Mouse (Mus musculus) gastrocnemius, adult 2 months (tissue): ENCODE results near the gene Ints6l. TPM values are rescaled to one million over a fixed set of nuclear protein-coding genes. Genes with fewer than 3 reads are reported as not detected.

Source experiments
- DNase-seq: peaks from one replicate; pipeline ENCODE4 v3.0.0; 2022
- H3K27ac ChIP-seq: fragments of 200-600 bp; 2 replicates; pipeline ENCODE4 v1.8.1; 2022; ENCODE audit warnings: mild to moderate bottlenecking
- H3K4me3 ChIP-seq: fragments of 200-600 bp; 2 replicates; pipeline ENCODE4 v1.8.1; 2022; ENCODE audit warnings: mild to moderate bottlenecking, moderate library complexity
- CTCF ChIP-seq: fragments of 200-600 bp; IDR thresholded peaks from 2 replicates; pipeline ENCODE4 v1.8.1; 2022; ENCODE audit warnings: antibody characterized with exemption, mild to moderate bottlenecking, moderate library complexity
- intact Hi-C: fragments of 180-260 bp; cut with DNase I; formaldehyde crosslinking; loops from one replicate; pipeline ENCODE4 v1.15.1; 2025
- long read RNA-seq, 2 experiments: library from polyadenylated mRNA; stranded (forward); transcript quantifications; one replicate each; pipeline ENCODE4 v2.0.0; 2021
- total RNA-seq, 2 experiments: library from RNA; stranded (reverse); gene quantifications; 2 replicates each; pipeline ENCODE4 v1.2.3; 2021

Ints6l gene
- total RNA-seq, result 1 to 10 TPM; 4.7 to 5.9 TPM
- long read RNA-seq, experiment 1, transcript Ints6l-201 (17 exons, 3,766 nt), result major isoform, 5 of 10 reads
- long read RNA-seq, experiment 1, partial matches to known transcripts, result 0 of 10 reads
- long read RNA-seq, experiment 1, other reads (novel, unspliced or antisense), result 5 of 10 reads
- long read RNA-seq, experiment 2, partial matches to known transcripts, result 2 of 9 reads
- long read RNA-seq, experiment 2, other reads (novel, unspliced or antisense), result 3 of 9 reads

DNA sequence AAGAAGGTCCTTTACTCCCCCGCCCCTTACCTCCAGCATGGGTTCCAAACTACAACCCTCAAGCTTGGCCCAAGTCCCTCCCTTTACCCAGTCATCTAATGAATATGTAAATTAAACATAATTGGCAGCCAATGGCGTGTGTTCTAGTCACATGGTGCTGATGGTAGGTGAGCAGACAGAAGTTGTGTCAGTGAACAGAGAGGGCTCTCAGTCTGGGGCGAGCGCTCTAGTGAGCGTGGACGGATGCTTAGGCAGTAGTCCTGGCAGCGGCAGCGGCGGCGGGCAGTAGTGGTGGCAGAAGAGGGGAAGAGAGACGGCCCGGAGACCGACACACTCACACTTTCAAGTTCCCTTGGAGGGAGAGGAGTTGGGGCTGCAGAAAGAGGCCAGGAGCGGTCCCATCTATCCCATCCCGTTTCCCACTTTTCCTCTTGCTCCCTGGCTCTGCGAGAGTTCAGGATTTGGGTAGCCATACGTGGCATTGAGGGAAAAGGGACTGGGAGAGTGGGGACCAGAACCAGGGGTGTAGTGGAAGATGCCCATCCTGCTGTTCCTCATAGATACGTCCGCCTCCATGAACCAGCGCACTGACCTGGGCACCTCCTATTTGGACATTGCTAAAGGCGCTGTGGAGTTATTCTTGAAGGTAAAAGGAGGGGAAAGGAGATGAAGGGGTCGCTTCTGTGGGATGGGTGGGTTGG, at the start of gene Ints6l:
Gene Ints6l, plus strand, starts transcription at position 187 of the 701 bp plus-strand sequence.
- Histone ChIP-seq H3K4me3 (peak within 1 kb of the TSS; percentile 88), H3K27ac (peak within 1 kb of the TSS; percentile 93)
- intact Hi-C loops, result no loop called here
- no peak for TF ChIP-seq CTCF
- DNase-seq, result peak; percentile 77

DNA sequence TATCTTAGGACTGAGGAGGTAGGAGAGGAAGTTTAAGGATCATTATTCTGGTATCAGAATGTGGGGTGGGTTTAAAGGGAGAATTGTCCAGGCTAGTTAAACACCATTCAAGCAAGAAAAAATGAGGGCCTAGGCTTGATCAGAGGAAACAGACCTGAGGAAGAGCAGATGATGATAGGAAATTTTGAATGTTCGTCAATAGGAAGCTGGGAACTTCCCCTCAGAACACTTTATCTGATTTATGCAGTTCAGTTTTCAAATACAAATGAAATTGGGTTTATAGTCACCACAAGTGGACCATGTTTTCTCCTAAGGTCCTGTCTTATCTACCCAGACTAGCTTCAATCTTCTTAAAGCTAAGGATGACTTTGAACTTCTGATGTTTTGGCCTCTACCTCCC, 49.2 kb upstream of the Ints6l start:
- Histone ChIP-seq H3K4me3 (no peak overlapping the region), H3K27ac (no peak overlapping the region)
- TF ChIP-seq CTCF, result no peak
- intact Hi-C loops, result no loop called here
- DNase-seq, result no peak

DNA sequence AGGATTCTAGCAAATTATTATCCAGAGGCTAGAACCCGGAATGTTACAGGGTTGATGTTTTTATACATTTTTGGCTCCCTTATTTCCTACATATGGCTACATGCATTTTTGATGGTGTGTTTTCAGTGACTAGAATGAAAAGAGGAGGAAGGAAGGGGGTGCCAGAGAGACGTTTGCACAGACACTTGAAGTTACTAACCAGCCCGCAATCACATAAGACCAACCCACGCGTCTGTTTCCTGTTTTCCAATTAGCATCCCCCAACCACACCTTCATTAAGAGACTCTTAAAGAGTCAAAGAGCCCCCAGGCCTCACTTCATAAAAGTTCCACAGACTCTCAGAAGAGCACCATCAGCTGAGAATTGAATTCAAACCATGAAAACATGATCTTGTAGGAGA, 48.5 kb upstream of the Ints6l start:
- Histone ChIP-seq H3K27ac (no peak overlapping the region), H3K4me3 (no peak overlapping the region)
- intact Hi-C loops, result no loop called here
- TF ChIP-seq CTCF, result no peak
- DNase-seq, result no peak

DNA sequence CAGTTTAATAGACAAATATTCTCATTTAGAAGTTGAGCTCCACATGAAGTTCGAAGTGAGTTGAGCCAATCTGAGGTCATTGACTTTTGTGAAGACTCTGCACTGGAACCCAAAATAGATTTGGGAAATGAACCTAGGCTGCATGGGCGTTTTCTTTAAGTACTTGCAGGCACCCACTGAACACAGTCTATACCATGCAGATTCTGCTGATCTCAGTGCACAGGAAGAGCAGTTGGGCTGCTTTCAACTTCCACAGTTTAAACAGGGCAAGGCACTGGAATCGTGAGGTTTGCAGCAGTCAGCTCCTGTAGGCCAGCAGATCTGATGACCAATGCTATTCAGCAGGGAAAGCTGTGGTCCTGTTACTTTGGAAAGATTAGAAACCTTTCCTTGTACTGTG, 38.4 kb upstream of the Ints6l start:
- no peak for DNase-seq
- no peak for TF ChIP-seq CTCF
- no peak overlapping the region for H3K4me3 ChIP-seq
- H3K27ac ChIP-seq, result no peak overlapping the region
- intact Hi-C loops, result no loop called here

DNA sequence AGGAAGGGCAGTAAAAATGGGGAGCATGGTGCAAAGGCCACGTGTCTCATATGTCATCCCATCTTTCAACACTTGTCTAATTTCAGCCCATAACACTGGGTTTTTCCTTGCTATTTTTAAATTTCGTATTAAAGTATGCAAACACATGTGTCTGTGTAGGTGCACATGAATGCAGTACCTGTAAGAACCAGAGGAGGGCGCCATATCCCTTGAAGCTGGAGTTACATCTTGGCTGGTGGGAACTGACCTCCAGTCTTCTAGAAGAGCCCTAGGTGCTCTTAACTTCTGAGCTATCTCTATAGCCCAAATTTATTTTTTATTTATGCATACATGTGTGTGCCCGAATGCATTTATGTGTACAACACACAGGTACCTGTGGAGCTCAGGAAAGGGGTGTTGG, 37.1 kb upstream of the Ints6l start:
- intact Hi-C loops, result no loop called here
- no peak overlapping the region for H3K27ac ChIP-seq
- peak; percentile 26; the same call in 1 of the 2 replicates for TF ChIP-seq CTCF
- H3K4me3 ChIP-seq, result no peak overlapping the region
- no peak for DNase-seq

DNA sequence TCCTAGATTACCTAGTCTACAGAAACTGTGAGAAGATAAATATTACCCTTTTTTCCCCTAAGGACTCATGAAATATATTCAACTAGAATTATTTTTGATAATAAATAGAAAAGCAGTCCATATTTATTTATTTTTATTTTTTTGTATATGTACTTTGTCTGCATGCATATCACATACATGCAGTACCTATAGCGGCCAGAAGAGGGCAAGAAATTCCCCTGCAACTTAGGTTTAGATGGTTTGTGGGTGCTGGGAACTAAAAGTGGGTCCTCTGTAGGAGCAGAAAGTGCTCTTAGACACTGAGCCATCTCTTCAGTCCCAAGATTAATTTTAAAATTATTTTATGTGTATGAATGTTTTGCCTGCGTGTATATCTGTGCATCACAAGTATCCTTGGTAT, 24.1 kb upstream of the Ints6l start:
- no peak for DNase-seq
- TF ChIP-seq CTCF, result peak; percentile 54
- intact Hi-C loops, result no loop called here
- Histone ChIP-seq H3K27ac (no peak overlapping the region), H3K4me3 (no peak overlapping the region)

DNA sequence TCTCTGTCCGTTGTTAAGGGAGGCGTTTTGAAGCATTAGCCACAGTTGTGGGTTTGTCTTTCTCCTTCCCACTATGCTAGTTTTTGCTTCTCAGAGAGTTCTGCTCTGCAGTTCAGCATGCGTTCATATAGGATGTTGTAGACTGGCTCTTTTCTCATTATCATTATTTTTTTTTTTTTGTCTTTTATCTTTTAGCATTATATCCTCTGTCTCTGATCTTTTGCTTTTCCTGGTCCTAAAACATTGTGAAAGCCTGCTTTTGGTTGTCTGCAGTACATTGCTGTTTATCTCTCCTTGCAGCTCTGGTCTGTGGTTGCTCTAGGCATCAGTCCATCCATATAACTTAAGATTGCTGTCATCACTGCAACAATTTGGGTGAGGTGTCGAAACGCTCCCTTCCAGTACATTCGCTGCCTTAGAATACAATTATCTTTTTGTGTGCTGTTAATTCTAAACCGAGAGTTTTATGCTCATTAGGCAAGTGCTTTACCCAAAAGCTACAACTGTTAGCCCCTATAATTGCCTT, 18.8 kb upstream of the Ints6l start:
- Histone ChIP-seq H3K27ac (no peak overlapping the region), H3K4me3 (no peak overlapping the region)
- no peak for DNase-seq
- no peak for TF ChIP-seq CTCF
- intact Hi-C loops, result no loop called here

DNA sequence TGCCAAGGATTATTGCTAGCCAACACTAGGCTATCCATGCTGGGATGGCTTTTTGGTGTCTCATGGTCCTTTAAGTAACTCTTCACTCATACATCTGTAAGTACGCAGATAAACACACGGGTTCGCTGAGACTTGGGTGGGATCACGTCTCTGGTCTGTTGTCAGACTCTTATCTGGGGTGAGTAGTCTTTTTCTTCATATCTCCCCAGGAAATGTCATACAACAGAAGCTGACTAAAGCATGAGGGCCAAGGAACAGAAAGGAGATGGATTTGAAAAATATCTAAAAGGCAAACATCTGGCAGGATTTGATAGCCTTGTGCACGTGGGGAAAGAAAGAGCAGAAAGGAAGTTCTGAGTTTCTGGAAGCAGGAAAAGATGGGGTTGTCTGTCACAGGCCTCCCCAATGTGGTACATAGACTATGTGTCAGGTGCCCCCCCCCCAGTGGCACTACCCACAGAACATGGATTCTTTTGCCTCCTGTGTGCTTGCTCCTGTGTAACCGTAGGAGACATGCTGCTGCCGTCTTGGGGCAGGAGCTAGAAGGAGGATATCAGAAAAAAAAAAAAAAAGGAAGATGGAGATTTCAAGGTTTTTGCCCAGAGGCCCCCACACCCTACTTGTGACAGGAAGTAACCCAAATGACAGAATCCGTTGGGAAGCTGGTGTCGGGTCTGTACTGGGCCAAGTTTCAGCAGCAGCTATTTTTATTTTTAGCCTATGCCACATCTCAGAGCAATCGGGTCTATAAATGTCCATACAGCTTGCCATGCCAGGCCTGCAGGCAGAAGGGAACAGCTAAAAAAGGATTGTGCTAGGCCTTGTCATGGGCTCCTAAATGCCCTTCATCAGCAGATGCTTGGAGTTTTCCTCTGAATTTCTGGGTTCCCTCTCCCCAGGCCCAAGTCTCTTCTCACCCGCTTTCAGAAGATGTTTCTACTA, 7.9 kb upstream of the Ints6l start:
- TF ChIP-seq CTCF, result no peak
- H3K27ac ChIP-seq, result peak overlapping the region; percentile 86
- peak overlapping the region; percentile 30 for H3K4me3 ChIP-seq
- intact Hi-C loops, result no loop called here
- DNase-seq, result peak; percentile 39

DNA sequence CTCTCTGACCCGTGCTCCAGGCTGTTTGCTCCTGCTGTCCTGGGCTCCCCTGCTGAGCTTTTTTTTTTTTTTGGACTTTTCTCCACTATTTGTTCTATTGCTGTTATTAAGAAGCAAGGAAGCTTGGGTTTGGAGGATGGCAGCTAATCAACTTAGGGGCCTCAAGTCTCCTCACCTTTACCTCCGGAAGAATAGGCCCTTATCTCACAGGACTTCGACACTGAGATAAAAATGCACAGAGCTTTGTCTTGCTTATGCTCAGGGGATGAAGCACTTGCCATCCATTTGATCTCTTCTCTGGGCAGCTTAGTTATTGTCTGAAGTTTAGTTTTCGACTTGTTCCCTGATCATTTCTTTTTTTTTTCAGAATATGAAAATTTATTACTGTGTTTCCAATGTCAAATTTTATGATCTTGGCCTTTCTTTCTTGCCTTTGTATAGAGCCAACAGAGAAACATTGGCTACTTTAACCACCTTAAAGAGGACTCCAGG, 7.1 kb upstream of the Ints6l start, which contains the start of gene Gm2174:
Gene Gm2174, plus strand, starts transcription at position 442 of the 492 bp plus-strand sequence.
- DNase-seq, result no peak
- intact Hi-C loops, result no loop called here
- Histone ChIP-seq H3K27ac (peak within 1 kb of the TSS; percentile 86), H3K4me3 (peak within 1 kb of the TSS; percentile 30)
- TF ChIP-seq CTCF, result no peak

DNA sequence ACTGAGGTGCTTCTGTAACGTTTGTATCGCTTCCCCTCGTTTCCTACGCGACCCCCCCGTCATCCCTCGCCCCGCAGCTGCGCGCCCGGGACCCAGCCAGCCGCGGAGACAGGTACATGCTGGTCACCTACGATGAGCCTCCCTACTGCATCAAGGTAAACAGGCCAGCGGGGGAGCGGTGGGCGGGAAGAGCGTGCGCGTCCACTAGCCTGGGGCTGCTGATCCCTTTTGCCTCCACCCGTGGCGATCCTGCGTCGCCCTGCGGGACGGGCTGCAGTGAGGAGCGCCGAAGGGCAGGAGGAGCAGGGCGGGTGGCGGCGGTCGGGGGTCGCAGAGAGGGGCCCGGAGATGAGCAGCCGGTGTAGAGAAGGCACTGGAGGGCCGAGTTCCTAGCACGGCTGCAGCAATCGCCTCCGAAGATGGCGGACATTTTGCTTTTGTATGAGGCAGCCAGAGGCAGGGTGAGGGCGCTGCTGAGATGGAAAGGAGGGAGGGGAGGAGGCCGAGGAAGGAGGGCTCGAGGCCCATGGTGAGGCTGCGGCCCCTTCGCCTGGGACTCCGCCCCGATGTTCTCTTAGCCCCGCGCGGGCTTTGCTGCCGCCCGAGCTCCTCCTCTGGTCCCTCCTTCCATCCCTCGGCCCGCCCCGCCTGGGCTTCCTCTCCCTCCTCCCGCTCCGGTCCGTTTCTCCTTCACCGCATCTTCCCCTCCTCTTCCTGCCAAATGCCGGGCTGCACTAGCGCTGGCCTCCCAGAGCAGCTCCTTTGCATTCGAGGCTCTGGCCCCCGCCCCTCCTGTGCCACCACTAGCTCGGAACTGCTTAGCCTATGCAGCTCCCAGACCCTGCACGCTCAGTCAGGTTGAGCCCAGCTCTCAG, 952 bp downstream of the Ints6l start:
- DNase-seq, result peak; percentile 92
- peak overlapping the region; percentile 93 for H3K27ac ChIP-seq
- intact Hi-C loops, result no loop called here
- TF ChIP-seq CTCF, result peak; percentile 43
- H3K4me3 ChIP-seq, result peak overlapping the region; percentile 88

DNA sequence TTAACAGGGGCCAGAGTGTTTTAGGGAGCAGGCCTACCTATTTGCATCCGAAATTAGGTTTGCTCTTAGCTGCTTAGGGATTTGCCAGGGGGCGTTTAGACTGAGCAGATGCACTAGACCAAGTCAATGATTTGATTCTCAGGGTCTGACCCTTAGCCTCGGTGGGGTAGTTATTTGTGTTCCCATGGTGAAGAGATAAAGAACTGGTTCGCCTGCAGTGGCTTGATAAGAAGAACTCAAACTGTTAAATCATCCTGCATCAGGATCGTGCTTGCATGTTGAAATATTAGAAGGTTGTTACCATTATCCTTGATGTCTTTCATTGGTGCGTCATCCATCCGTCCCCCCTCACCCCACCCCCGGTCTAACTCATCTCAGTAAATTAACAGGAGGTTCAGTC, 1.7 kb downstream of the Ints6l start:
- intact Hi-C loops, result no loop called here
- Histone ChIP-seq H3K4me3 (peak overlapping the region; percentile 88), H3K27ac (peak overlapping the region; percentile 93)
- TF ChIP-seq CTCF, result no peak
- DNase-seq, result no peak
